Mouse (Mus musculus): ENCODE data around the gene Sfi1. TPM values are rescaled to one million over a fixed set of nuclear protein-coding genes. Genes with fewer than 3 reads are reported as not detected.
A peak's percentile ranks its signal among the peaks of the same experiment; 100 is the strongest.
"Not testable (repeated sequence)": the region's sequence is repeated elsewhere in the genome, so short reads cannot be mapped to it uniquely, and the experiment has no call there.

The Sfi1 gene
- polyA plus RNA-seq, 1 experiment from 2014 or later = 12.8 TPM

GRCm38 (mm10) chr11:3137279-3137678 is 56.0 kb downstream of the Sfi1 start:
- not testable (repeated sequence) for H3K9me3 ChIP-seq, H3K36me3 ChIP-seq, H3K27ac ChIP-seq, H3K4me1 ChIP-seq, H3K4me2 ChIP-seq, H3K9ac ChIP-seq, H3K27me3 ChIP-seq, H3K4me3 ChIP-seq
- ATAC-seq (ENCODE audit: borderline replicate concordance, extremely low read depth, low FRiP score, low TSS enrichment) = peak; percentile 5; the same call in 1 of the 2 replicates
- WGBS = 87% methylated on average over 4 of the region's 4 CpGs

DNA sequence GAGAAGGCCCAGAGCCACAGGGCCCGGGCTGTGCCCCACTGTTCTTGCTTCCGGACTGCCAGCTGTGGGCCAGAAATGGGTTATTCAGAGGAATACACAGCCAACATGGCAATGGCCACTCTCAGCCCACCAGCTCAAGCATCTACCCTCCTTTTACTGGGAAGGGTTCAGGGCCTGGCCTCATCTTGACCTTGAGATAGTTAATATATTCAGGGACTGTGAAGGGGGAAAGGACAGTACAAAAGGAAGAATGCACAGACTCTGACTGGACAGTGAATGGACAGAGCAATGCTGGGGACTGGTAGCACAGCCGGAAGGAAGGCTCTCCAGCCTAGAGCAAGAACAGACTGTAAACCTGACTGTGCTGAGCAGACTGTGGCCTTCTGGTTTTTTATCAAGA is 57.3 kb downstream of the Sfi1 start:
- H3K9me3 ChIP-seq; H3K27me3 ChIP-seq; H3K9ac ChIP-seq; H3K4me1 ChIP-seq; H3K4me3 ChIP-seq; H3K27ac ChIP-seq; H3K4me2 ChIP-seq; H3K36me3 ChIP-seq; ATAC-seq (ENCODE audit: borderline replicate concordance, extremely low read depth, low FRiP score, low TSS enrichment): not testable (repeated sequence)
- 93% methylated on average over 3 of the region's 3 CpGs for WGBS

DNA sequence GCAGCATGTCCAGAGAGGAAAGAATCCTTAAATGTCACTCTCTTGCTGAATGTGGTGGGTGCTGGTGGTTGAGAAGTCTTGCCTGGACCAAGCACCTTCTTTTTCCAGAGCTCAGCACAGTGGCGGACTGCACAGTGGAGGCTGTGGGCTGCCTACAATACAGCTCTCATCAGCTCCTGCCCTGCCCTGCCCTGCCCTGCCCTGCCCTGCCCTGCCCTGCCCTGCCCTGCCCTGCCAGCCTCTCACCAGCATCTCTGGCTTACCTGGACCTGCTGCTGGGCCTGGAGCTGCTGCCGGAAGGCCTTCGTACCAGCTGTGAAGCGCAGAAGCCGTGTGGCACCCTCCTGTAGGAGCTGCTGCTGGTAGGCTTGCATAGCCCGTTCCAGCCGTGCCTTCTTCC is 57.9 kb downstream of the Sfi1 start:
- not testable (repeated sequence) for H3K9me3 ChIP-seq; H3K36me3 ChIP-seq; H3K27me3 ChIP-seq; ATAC-seq (ENCODE audit: borderline replicate concordance, extremely low read depth, low FRiP score, low TSS enrichment); H3K4me2 ChIP-seq; H3K4me3 ChIP-seq; H3K9ac ChIP-seq; H3K4me1 ChIP-seq; H3K27ac ChIP-seq
- 89% methylated on average over 5 of the region's 7 CpGs for WGBS

DNA sequence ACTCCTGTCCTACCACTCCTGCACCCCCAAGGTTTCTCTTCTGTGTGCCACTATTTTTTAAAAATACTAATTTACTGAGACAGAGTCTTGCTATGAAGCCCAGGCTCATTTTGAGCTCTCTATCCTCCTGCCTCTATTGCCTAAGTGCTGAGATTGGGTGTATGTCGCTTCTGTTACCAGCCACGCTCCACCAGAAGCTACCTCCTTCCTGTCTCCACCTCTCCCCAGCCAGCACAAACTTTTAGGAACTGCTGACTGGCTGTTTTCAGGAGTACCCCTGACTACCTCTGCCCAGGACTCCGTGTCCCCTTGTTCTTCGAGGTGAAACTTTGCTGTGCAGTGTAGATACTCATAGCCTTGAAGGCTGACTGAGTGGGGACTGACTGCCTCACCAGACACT is 59.9 kb downstream of the Sfi1 start:
- H3K9me3 ChIP-seq, H3K27me3 ChIP-seq, H3K27ac ChIP-seq, H3K9ac ChIP-seq, H3K4me2 ChIP-seq, H3K4me1 ChIP-seq, H3K36me3 ChIP-seq, H3K4me3 ChIP-seq: not testable (repeated sequence)
- ATAC-seq (ENCODE audit: borderline replicate concordance, extremely low read depth, low FRiP score, low TSS enrichment) = peak; percentile 2; the same call in 1 of the 2 replicates
- WGBS = no CpG with 5 or more reads among the region's 4 CpGs

- peak; percentile 3 for ATAC-seq (ENCODE audit: borderline replicate concordance, extremely low read depth, low FRiP score, low TSS enrichment)
- H3K4me1 ChIP-seq = not testable (repeated sequence)
- WGBS = 82% methylated on average over 3 of the region's 3 CpGs
Observed at GRCm38 (mm10) chr11:3132957-3133356, 60.3 kb downstream of the Sfi1 start.

GRCm38 (mm10) chr11:3132001-3132400 is 61.3 kb downstream of the Sfi1 start:
- H3K36me3 ChIP-seq, H3K27me3 ChIP-seq, H3K9me3 ChIP-seq, H3K4me2 ChIP-seq, H3K4me3 ChIP-seq, H3K4me1 ChIP-seq, H3K27ac ChIP-seq, H3K9ac ChIP-seq: not testable (repeated sequence)
- 86% methylated on average over 9 of the region's 10 CpGs for WGBS
- peak; percentile 35 for ATAC-seq (ENCODE audit: borderline replicate concordance, extremely low read depth, low FRiP score, low TSS enrichment)

More at GRCm38 (mm10) chr11:3132957-3133356, 60.3 kb downstream of the Sfi1 start:
- H3K9me3 ChIP-seq, H3K36me3 ChIP-seq, H3K9ac ChIP-seq, H3K27me3 ChIP-seq, H3K4me2 ChIP-seq, H3K27ac ChIP-seq, H3K4me3 ChIP-seq: not testable (repeated sequence)

GRCm38 (mm10) chr11:3129852-3130251 is 63.4 kb downstream of the Sfi1 start:
- H3K27ac ChIP-seq; H3K4me2 ChIP-seq; H3K9ac ChIP-seq; H3K27me3 ChIP-seq; H3K4me3 ChIP-seq; H3K36me3 ChIP-seq; H3K4me1 ChIP-seq; ATAC-seq (ENCODE audit: borderline replicate concordance, extremely low read depth, low FRiP score, low TSS enrichment): not testable (repeated sequence)
- 87% methylated on average over 8 of the region's 8 CpGs for WGBS
- peaks cover 11% of the 10 kb centered on the region for H3K9me3 ChIP-seq

- H3K9ac ChIP-seq; ATAC-seq (ENCODE audit: borderline replicate concordance, extremely low read depth, low FRiP score, low TSS enrichment); H3K4me3 ChIP-seq; H3K27me3 ChIP-seq; H3K4me1 ChIP-seq; H3K4me2 ChIP-seq; H3K36me3 ChIP-seq; H3K27ac ChIP-seq: not testable (repeated sequence)
- H3K9me3 ChIP-seq = peaks cover 11% of the 10 kb centered on the region
- 93% methylated on average over 2 of the region's 2 CpGs for WGBS
Observed at GRCm38 (mm10) chr11:3129276-3129675, 64.0 kb downstream of the Sfi1 start.

GRCm38 (mm10) chr11:3127303-3127795 is 65.9 kb downstream of the Sfi1 start:
- H3K4me1 ChIP-seq, H3K4me3 ChIP-seq, H3K9ac ChIP-seq, H3K27me3 ChIP-seq, H3K4me2 ChIP-seq, H3K36me3 ChIP-seq, H3K27ac ChIP-seq: not testable (repeated sequence)
- peaks cover 11% of the 10 kb centered on the region for H3K9me3 ChIP-seq
- WGBS = 68% methylated on average over 5 of the region's 7 CpGs
- ATAC-seq (ENCODE audit: borderline replicate concordance, extremely low read depth, low FRiP score, low TSS enrichment) = peak; percentile 41

DNA sequence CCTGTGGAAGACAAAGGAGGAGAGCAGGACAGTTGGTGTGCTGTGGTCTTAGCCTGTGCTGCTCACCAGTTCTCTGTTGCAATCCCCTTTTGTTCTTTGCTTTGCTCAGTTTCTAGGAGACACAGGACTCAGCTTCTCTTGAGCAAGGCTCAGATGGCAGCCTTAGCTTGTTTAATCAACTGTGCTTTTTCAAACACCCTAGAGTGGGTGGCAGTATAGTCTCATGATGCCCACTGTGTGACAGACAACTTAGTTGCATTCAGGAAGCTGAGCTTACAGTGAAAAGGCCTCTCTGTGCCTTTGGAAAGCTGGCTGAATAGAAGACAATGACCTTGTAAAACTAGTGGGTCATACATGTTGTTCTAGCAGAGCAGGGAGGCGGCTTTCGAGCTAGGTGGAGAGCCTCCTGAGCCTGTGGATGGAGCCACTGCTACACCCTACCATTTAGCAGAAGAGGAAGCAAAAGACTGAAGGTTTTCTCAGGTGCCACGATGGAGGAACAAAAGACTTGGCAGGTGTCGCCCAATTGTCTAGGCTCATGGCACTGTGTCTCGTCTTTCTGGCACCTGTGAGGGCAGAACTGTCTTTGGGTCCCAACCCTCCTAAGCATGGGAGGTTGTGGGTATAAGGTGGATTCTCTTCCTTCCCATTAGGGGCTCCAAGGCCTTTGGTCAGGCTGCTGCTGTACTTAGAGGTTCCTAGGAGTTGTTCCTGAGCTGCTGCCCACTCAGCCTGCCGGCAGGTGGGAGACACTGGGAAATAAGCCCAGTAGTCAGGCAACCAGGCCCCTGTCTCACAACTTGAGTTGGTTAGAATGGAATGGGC is 66.6 kb downstream of the Sfi1 start:
- ATAC-seq (ENCODE audit: borderline replicate concordance, extremely low read depth, low FRiP score, low TSS enrichment) = peak; percentile 24
- H3K27ac ChIP-seq, H3K4me1 ChIP-seq, H3K36me3 ChIP-seq, H3K4me2 ChIP-seq, H3K9ac ChIP-seq, H3K9me3 ChIP-seq, H3K4me3 ChIP-seq, H3K27me3 ChIP-seq: not testable (repeated sequence)
- 72% methylated on average over 6 of the region's 6 CpGs for WGBS

- 92% methylated on average over 4 of the region's 4 CpGs for WGBS
- H3K4me3 ChIP-seq; H3K36me3 ChIP-seq; ATAC-seq (ENCODE audit: borderline replicate concordance, extremely low read depth, low FRiP score, low TSS enrichment); H3K4me1 ChIP-seq; H3K27ac ChIP-seq; H3K9ac ChIP-seq; H3K9me3 ChIP-seq; H3K4me2 ChIP-seq; H3K27me3 ChIP-seq: not testable (repeated sequence)
Observed at GRCm38 (mm10) chr11:3125922-3126321, 67.3 kb downstream of the Sfi1 start.

GRCm38 (mm10) chr11:3124932-3125810 is 68.1 kb downstream of the Sfi1 start:
- H3K4me2 ChIP-seq; H3K4me3 ChIP-seq; H3K9me3 ChIP-seq; ATAC-seq (ENCODE audit: borderline replicate concordance, extremely low read depth, low FRiP score, low TSS enrichment); H3K27ac ChIP-seq; H3K36me3 ChIP-seq; H3K9ac ChIP-seq; H3K4me1 ChIP-seq; H3K27me3 ChIP-seq: not testable (repeated sequence)
- 85% methylated on average over 18 of the region's 22 CpGs for WGBS

Data from lung, embryonic 15.5 days (tissue).